Mouse (Mus musculus) bone marrow, adult 2 months (tissue): ENCODE results near the gene Rptor.

Source experiments
- CTCF ChIP-seq: fragments of 200-500 bp; IDR thresholded peaks from 2 replicates; pipeline ENCODE4 v1.5.1; 2011; ENCODE audit warnings: low read length, control low read depth; ENCODE audit not compliant: control insufficient read depth, insufficient read depth
- POLR2A ChIP-seq: fragments of 200-500 bp; IDR thresholded peaks from 2 replicates; pipeline ENCODE4 v1.6.1; 2011; ENCODE audit warnings: low read depth, mild to moderate bottlenecking, control low read depth, low read length, borderline replicate concordance; ENCODE audit not compliant: control insufficient read depth

GRCm38 (mm10) chr11:119565021-119565420, 37.7 kb upstream of the Rptor start:
- TF ChIP-seq CTCF (no peak), POLR2A (no peak)
